Mouse (Mus musculus) 3T3-L1 (cell line): ENCODE results near the gene Cry2.

Experiments used
- DNase-seq: peaks from one replicate; pipeline ENCODE4 v3.0.0-alpha.2; 2015; ENCODE audit warnings: low read depth, low spot score

The Cry2 gene

GRCm38 (mm10) chr2:92445890-92446289, 12.0 kb upstream of the Cry2 start:
- no peak for DNase-seq

- DNase-seq: no peak
These were observed 10.5 kb upstream of the Cry2 start for GRCm38 (mm10) chr2:92444376-92444775.

GRCm38 (mm10) chr2:92443313-92443712, 9.5 kb upstream of the Cry2 start:
- DNase-seq: no peak

- DNase-seq: no peak
These were observed 8.7 kb upstream of the Cry2 start for GRCm38 (mm10) chr2:92442419-92443001.

GRCm38 (mm10) chr2:92440432-92440831, 6.6 kb upstream of the Cry2 start:
- DNase-seq: no peak

- no peak for DNase-seq
These were observed 4.7 kb upstream of the Cry2 start for GRCm38 (mm10) chr2:92438567-92438966.

- peak; percentile 97 for DNase-seq
These were observed 4.0 kb upstream of the Cry2 start for GRCm38 (mm10) chr2:92437875-92438274.

- no peak for DNase-seq
These were observed 3.5 kb upstream of the Cry2 start for GRCm38 (mm10) chr2:92437366-92437765.

GRCm38 (mm10) chr2:92435023-92435422, 1.2 kb upstream of the Cry2 start:
- no peak for DNase-seq

GRCm38 (mm10) chr2:92434375-92434745, 517 bp upstream of the Cry2 start:
- DNase-seq: no peak

- peak; percentile 72 for DNase-seq
These were observed 1.2 kb downstream of the Cry2 start for GRCm38 (mm10) chr2:92432299-92433295.

- no peak for DNase-seq
These were observed 2.1 kb downstream of the Cry2 start for GRCm38 (mm10) chr2:92431611-92432179.

- DNase-seq: peak; percentile 84
These were observed 2.9 kb downstream of the Cry2 start for GRCm38 (mm10) chr2:92430723-92431541.

GRCm38 (mm10) chr2:92430089-92430488, 3.8 kb downstream of the Cry2 start:
- DNase-seq: no peak

- peak; percentile 31 for DNase-seq
These were observed 6.0 kb downstream of the Cry2 start for GRCm38 (mm10) chr2:92427882-92428281.

GRCm38 (mm10) chr2:92426426-92426825, 7.4 kb downstream of the Cry2 start:
- DNase-seq: no peak

- no peak for DNase-seq
These were observed 8.5 kb downstream of the Cry2 start for GRCm38 (mm10) chr2:92425366-92425765.

GRCm38 (mm10) chr2:92424462-92425308, 9.2 kb downstream of the Cry2 start:
- no peak for DNase-seq

GRCm38 (mm10) chr2:92423702-92424461, 10.0 kb downstream of the Cry2 start:
- peak; percentile 57 for DNase-seq

GRCm38 (mm10) chr2:92423156-92423555, 10.7 kb downstream of the Cry2 start:
- no peak for DNase-seq
